Mouse (Mus musculus) limb, embryonic 14.5 days (tissue): ENCODE results near the gene Ier5. TPM values are rescaled to one million over a fixed set of nuclear protein-coding genes. Genes with fewer than 3 reads are reported as not detected.

Experiments
- ATAC-seq: fragments of 200-750 bp; cut with Nextera tagmentation; 2 replicates; pipeline ENCODE4 v1.8.0; 2017; ENCODE audit warnings: low read depth, moderate number of reproducible peaks, moderate TSS enrichment; ENCODE audit not compliant: low FRiP score
- DNase-seq: peaks from one replicate; pipeline ENCODE4 v3.0.0-alpha.2; 2015; ENCODE audit warnings: low spot score
- H3K27ac ChIP-seq: fragments of 300-500 bp; sonication (generic); replicated peaks from 2 replicates; pipeline ENCODE4 v1.5.1; 2014; ENCODE audit warnings: low read depth, mild to moderate bottlenecking, low read length, moderate library complexity, mixed read lengths
- H3K27me3 ChIP-seq: fragments of 300-500 bp; sonication (generic); 2 replicates; pipeline ENCODE4 v1.6.1; 2014; ENCODE audit warnings: low read length, mixed read lengths; ENCODE audit not compliant: control insufficient read depth, insufficient read depth
- H3K36me3 ChIP-seq: fragments of 300-500 bp; sonication (generic); 2 replicates; pipeline ENCODE4 v1.6.1; 2014; ENCODE audit warnings: mild to moderate bottlenecking, low read length, moderate library complexity, mixed read lengths; ENCODE audit not compliant: control insufficient read depth, insufficient read depth
- H3K4me1 ChIP-seq: fragments of 300-500 bp; sonication (generic); 2 replicates; pipeline ENCODE4 v1.6.1; 2014; ENCODE audit warnings: antibody characterized with exemption, low read length, mixed read lengths; ENCODE audit not compliant: control insufficient read depth, insufficient read depth
- H3K4me2 ChIP-seq: fragments of 300-500 bp; sonication (generic); replicated peaks from 2 replicates; pipeline ENCODE4 v1.6.1; 2014; ENCODE audit warnings: low read depth, mild to moderate bottlenecking, low read length, moderate library complexity; ENCODE audit not compliant: severe bottlenecking
- H3K4me3 ChIP-seq: fragments of 300-500 bp; sonication (generic); replicated peaks from 2 replicates; pipeline ENCODE4 v1.5.1; 2014; ENCODE audit warnings: low read length
- H3K9ac ChIP-seq: fragments of 300-500 bp; sonication (generic); 2 replicates; pipeline ENCODE4 v1.6.1; 2014; ENCODE audit warnings: mild to moderate bottlenecking, low read depth, low read length, moderate library complexity; ENCODE audit not compliant: severe bottlenecking
- H3K9me3 ChIP-seq: fragments of 300-500 bp; sonication (generic); 2 replicates; pipeline ENCODE4 v1.6.1; 2016; ENCODE audit warnings: low read length; ENCODE audit not compliant: control insufficient read depth
- POLR2A ChIP-seq: fragments of 200-500 bp; IDR thresholded peaks from 2 replicates; pipeline ENCODE4 v1.8.0; 2012; ENCODE audit warnings: inconsistent platforms, mild to moderate bottlenecking, moderate library complexity, borderline replicate concordance; ENCODE audit not compliant: insufficient read depth, insufficient read length; ENCODE audit errors: extremely low read depth
- WGBS: fragments of 180-500 bp; shearing (Covaris S2); extraction: QIAGEN DNeasy Blood & Tissue Kit; methylation state at CpG from one replicate; pipeline ENCODE4 v1.1.7; 2014; 5-methylcytosine and 5-hydroxymethylcytosine counted together
- polyA plus RNA-seq, 2 experiments: library from polyadenylated mRNA; depleted of rRNA in 1 of 2; stranded (reverse) in 1 of 2; unstranded in 1 of 2; fragments of >200 nt; fragmentation: Nextera tagmentation in 1 of 2; extraction: Ambion mirVana in 1 of 2; gene quantifications; 2 replicates each; pipeline versions ENCODE4 v1.2.1 to v1.2.3; 2012 to 2014

Gene Ier5
- polyA plus RNA-seq, 2 experiments, result 13.6 to 25.1 TPM

DNA sequence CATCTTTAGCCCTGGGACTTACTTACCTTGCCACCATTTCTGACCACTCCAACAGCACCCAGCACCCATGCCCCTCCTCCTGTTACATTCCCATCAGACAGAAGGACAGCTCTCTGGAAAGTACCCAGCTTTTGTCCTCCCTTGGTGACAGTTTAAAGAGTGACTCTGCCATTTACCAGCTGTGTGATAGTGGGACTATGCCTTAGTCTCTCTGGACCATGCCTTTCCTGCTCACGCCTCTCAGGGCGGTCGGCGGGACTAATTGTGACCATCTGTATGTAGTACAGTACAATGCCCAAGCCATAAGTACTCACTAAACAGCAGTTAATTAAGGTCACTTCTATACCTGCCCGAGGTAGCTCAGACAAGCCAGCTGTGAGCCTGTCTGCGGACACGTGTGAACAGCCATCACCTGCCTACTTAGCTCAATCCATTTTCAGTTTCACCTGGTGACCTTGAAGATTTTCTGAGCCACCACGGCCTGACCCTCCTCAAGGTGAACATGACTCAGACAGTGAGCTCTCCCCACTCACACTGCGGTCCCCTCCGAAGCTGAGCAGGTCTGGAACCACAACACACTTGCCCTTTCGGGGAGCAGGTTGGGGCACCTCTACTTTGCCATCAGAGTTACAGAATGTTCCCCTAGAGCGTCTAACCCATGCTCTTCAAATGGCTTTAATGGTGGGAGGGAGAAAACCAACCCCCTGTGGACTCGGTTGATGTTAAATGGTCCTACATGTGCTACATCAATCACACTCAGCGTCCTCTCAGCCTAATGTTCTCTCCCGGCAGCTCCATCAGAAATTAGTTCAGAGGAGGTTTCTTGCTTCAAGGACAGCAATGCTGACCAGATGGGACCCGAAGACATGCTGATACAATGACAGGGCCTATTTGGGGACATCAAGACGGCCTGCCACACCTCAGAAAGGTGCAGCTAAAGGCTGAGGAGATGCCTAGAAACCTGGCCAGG, 38.3 kb downstream of the Ier5 start:
- H3K27me3 ChIP-seq, result no peaks in the 10 kb centered on the region
- H3K36me3 ChIP-seq, result no peaks in the 10 kb centered on the region
- H3K4me3 ChIP-seq, result no peak overlapping the region
- no peak for TF ChIP-seq POLR2A
- H3K9ac ChIP-seq, result no peak overlapping the region
- DNase-seq, result no peak
- WGBS, result 37% methylated on average over 17 of the region's 17 CpGs
- no peak overlapping the region for H3K4me2 ChIP-seq
- H3K9me3 ChIP-seq, result no peaks in the 10 kb centered on the region
- ATAC-seq, result no peak
- H3K27ac ChIP-seq, result no peak overlapping the region
- peaks cover 11% of the 10 kb centered on the region; the same call in 1 of the 2 replicates for H3K4me1 ChIP-seq

DNA sequence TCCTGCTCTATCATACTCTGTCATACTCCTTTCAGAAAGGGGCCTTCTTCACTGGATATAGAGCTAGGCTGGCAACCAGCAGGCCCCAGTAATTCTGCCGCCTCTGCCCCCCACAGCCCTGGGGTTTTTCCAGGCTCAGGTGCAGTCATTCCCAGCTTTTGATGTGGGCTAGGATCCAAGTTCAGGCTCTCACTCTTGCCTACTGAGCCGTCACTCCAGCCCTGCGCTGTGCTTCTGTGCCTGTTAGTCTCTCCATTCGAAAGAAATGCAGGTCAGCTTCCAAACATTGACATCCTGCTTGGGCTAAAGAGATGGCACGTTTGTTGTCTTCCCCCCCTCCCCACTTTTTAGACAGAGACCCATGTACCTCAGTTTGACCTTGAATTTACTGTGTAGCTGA, 39.2 kb downstream of the Ier5 start:
- DNase-seq (no peak), ATAC-seq (no peak)
- no peak overlapping the region for H3K4me2 ChIP-seq
- WGBS, result 38% methylated on average over 5 of the region's 5 CpGs
- H3K9me3 ChIP-seq, result no peaks in the 10 kb centered on the region
- H3K36me3 ChIP-seq, result no peaks in the 10 kb centered on the region
- TF ChIP-seq POLR2A, result no peak
- no peak overlapping the region for H3K27ac ChIP-seq
- H3K27me3 ChIP-seq, result no peaks in the 10 kb centered on the region
- H3K9ac ChIP-seq, result no peak overlapping the region
- H3K4me3 ChIP-seq, result no peak overlapping the region
- H3K4me1 ChIP-seq, result peaks cover 12% of the 10 kb centered on the region

DNA sequence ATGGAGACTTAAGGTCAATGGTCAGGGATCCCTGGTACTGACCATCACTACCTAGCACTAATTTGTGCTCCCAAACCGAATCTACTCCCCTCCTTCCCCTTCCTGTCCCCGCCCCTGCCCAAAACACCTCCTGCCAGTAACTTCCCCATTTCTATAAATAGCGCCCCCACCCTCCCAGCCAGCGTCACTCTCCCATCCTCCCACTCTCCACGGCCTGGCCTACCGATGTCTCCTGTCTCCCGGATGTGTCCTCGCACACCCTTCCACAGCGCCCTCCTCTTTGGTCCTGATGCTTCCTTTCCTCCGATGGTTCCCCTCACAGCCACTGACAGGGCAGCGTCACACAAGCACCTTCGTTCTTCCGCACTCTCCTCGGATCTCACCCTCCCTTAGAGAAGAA, 39.9 kb downstream of the Ier5 start:
- no peak for ATAC-seq
- DNase-seq, result no peak
- H3K36me3 ChIP-seq, result no peaks in the 10 kb centered on the region
- peaks cover 18% of the 10 kb centered on the region for H3K4me1 ChIP-seq
- H3K27ac ChIP-seq, result no peak overlapping the region
- H3K27me3 ChIP-seq, result no peaks in the 10 kb centered on the region
- H3K9ac ChIP-seq, result no peak overlapping the region
- H3K4me2 ChIP-seq, result no peak overlapping the region
- no peak for TF ChIP-seq POLR2A
- WGBS, result 27% methylated on average over 14 of the region's 14 CpGs
- no peaks in the 10 kb centered on the region for H3K9me3 ChIP-seq
- H3K4me3 ChIP-seq, result no peak overlapping the region

DNA sequence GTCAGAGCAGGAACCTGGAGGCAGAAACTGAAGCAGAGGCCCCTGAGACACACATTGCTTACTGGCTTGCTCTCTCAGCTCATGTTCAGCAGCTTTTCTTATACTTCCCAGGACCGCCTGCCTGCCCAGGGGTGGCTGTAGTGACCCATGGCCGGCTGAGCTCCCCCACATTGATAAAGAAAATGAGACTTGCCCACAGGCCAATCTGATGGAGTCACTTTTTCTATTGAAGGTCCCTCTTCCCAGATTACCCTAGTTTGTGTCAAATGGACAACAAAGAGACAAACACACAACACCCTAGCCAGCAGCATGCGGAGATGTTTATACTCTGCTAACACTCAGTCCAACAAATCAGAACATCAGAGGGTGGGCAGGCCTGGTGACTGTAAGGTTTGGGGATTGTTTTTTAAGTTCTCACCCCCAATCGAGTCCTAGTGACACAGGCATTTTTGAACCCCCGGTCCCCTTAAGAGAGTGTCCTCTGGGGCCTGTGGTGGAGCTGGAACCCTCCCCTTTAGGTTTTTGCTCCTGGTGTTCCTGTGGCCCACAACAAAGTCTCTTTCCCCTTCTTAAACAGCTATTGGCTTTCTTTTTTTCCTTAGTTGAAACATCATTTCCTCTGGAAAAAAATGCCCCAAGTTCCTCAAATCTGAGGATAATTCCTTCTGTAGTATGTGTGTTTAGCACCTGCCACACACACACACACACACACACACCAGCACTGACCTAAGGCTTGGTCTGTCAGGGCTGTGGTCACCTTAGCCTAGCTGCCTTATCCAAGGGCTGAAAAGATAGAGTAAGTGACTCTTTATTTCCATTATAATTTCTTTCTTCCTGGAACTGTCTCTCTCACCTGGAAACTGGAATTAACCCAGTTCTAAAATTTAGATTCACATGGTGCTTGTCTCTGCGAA, 41.1 kb downstream of the Ier5 start:
- Histone ChIP-seq H3K36me3 (no peaks in the 10 kb centered on the region), H3K4me3 (no peak overlapping the region), H3K9ac (no peak overlapping the region), H3K27ac (no peak overlapping the region), H3K27me3 (no peaks in the 10 kb centered on the region), H3K4me2 (no peak overlapping the region), H3K4me1 (peaks cover 23% of the 10 kb centered on the region), H3K9me3 (no peaks in the 10 kb centered on the region)
- whole genome bisulfite sequencing, result 59% methylated on average over 6 of the region's 6 CpGs
- no peak for TF ChIP-seq POLR2A
- ATAC-seq, result no peak
- no peak for DNase-seq

DNA sequence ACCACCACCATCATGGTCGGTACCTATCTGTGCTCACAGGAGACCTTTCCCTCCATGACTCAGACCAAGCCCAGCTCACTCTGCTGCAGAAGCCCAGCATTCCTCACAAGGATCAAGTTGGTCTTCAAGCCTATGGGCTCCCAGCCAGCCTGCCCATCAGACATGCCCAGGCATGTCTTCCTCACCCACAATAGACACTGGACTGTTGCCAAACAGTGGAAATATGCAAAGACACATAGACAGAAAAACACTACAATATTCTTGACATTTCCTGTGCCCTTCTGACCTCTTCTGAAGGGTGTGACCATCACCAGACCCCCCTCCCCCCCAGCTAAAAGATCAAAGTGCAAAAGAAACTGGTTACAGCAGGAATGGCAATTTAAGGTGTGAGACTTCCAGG, 43.3 kb downstream of the Ier5 start:
- ATAC-seq (no peak), DNase-seq (no peak)
- no peak for TF ChIP-seq POLR2A
- Histone ChIP-seq H3K4me3 (no peak overlapping the region), H3K9me3 (no peaks in the 10 kb centered on the region), H3K27ac (no peak overlapping the region), H3K27me3 (no peaks in the 10 kb centered on the region), H3K4me2 (no peak overlapping the region), H3K9ac (no peak overlapping the region), H3K36me3 (no peaks in the 10 kb centered on the region), H3K4me1 (peaks cover 44% of the 10 kb centered on the region)
- 93% methylated on average over 1 of the region's 1 CpGs for WGBS
